Mouse (Mus musculus): Measurements from ENCODE around the gene Ilf3. TPM values are rescaled to one million over a fixed set of nuclear protein-coding genes. Genes with fewer than 3 reads are reported as not detected.
"Not testable (repeated sequence)": the region's sequence is repeated elsewhere in the genome, so short reads cannot be mapped to it uniquely, and the experiment has no call there.

Ilf3 gene
- polyA plus RNA-seq, 1 experiment from 2014 or later: 45.2 TPM

DNA sequence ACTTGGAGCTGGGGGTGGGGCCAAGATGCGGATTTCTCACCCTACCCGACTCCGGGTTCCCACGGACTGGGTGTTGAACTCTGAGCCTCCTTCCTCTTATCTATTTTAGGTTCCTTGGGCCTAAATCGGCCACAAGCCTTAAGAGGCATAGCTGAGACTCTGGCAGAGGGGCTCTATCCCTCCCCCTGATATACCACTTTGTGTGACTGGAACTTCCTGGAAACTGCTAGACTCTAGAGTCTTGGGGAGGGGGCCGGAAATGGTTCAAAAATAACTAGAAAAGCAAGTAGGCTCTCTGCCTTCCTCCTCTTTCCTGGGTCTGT, 46.2 kb upstream of the Ilf3 start:
- H3K4me3 ChIP-seq (ENCODE audit: low read depth, low read length): peak overlapping the region; percentile 67
- ATAC-seq (ENCODE audit: low FRiP score, low TSS enrichment) (no peak), DNase-seq (ENCODE audit: low spot score) (no peak)
- H3K4me2 ChIP-seq (replicated peaks; ENCODE audit: low read depth): peak overlapping the region; percentile 84
- TF ChIP-seq CTCF (IDR thresholded peaks at IDR 0.05; ENCODE audit: low read depth): no peak
- TF ChIP-seq EP300 (optimal IDR thresholded peaks at IDR 0.05): no peak
- no peaks in the 10 kb centered on the region for H3K36me3 ChIP-seq (ENCODE audit: control insufficient read depth, insufficient read depth, low read length)
- peak overlapping the region; percentile 74; the same call in 1 of the 2 replicates for H3K9ac ChIP-seq (ENCODE audit: low read length)
- no peaks in the 10 kb centered on the region for H3K9me3 ChIP-seq (ENCODE audit: control insufficient read depth, low read length)
- no peaks in the 10 kb centered on the region for H3K27me3 ChIP-seq (ENCODE audit: control insufficient read depth, insufficient read depth, low read length)
- 9% methylated on average over 6 of the region's 6 CpGs for WGBS
- no peak overlapping the region for H3K27ac ChIP-seq (replicated peaks)
- H3K4me1 ChIP-seq (replicated peaks; ENCODE audit: control insufficient read depth, insufficient read depth): no peaks in the 10 kb centered on the region

DNA sequence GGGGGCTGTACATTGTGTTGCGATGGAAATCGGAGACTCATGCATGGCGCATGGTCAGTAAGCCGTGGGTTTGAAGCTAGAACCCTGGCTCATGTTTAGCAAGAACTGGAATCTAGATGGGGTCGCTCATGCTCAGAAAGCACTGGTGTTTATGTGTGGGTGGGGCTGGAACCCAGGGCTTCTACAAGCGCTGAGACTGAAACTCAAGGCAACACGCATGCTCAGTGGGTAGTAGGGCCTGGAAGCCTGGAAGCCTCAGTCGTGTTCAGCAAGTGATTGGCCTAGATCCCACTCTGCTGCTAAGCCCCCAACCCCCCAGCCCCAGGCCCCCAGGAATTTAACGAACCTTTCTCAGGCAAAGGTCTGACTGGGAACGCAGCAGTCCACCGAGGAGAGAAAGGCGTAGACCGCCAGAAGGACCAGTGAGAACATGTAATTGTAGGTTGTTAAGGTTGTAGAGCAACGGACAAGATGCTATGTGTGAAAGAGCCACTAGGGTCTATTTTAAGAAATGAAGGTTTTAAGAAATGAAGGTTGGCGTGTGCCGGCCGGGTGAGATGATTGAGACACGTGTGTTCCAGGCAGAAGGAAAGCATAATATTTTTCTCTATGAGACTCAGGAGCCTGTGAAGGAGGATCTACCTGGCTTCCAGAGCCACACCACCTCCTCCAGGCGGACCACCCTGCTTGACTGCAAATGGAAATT, 45.3 kb upstream of the Ilf3 start:
- Histone ChIP-seq H3K4me3 (ENCODE audit: low read depth, low read length) (no peak overlapping the region), H3K4me2 (replicated peaks; ENCODE audit: low read depth) (no peak overlapping the region; the same call in 1 of the 2 replicates), H3K36me3 (ENCODE audit: control insufficient read depth, insufficient read depth, low read length) (no peaks in the 10 kb centered on the region), H3K9ac (ENCODE audit: low read length) (no peak overlapping the region), H3K4me1 (replicated peaks; ENCODE audit: control insufficient read depth, insufficient read depth) (no peaks in the 10 kb centered on the region), H3K9me3 (ENCODE audit: control insufficient read depth, low read length) (no peaks in the 10 kb centered on the region), H3K27me3 (ENCODE audit: control insufficient read depth, insufficient read depth, low read length) (no peaks in the 10 kb centered on the region), H3K27ac (replicated peaks) (no peak overlapping the region)
- WGBS: 82% methylated on average over 19 of the region's 19 CpGs
- DNase-seq (ENCODE audit: low spot score) (no peak), ATAC-seq (ENCODE audit: low FRiP score, low TSS enrichment) (no peak)
- TF ChIP-seq EP300 (optimal IDR thresholded peaks at IDR 0.05) (no peak), CTCF (IDR thresholded peaks at IDR 0.05; ENCODE audit: low read depth) (no peak)

GRCm38 (mm10) chr9:21322917-21323297, 44.8 kb upstream of the Ilf3 start:
- not testable (repeated sequence) for H3K4me3 ChIP-seq (ENCODE audit: low read depth, low read length); H3K36me3 ChIP-seq (ENCODE audit: control insufficient read depth, insufficient read depth, low read length); H3K27ac ChIP-seq (replicated peaks); H3K9me3 ChIP-seq (ENCODE audit: control insufficient read depth, low read length); DNase-seq (ENCODE audit: low spot score); H3K9ac ChIP-seq (ENCODE audit: low read length); H3K27me3 ChIP-seq (ENCODE audit: control insufficient read depth, insufficient read depth, low read length); H3K4me1 ChIP-seq (replicated peaks; ENCODE audit: control insufficient read depth, insufficient read depth); H3K4me2 ChIP-seq (replicated peaks; ENCODE audit: low read depth); ATAC-seq (ENCODE audit: low FRiP score, low TSS enrichment)
- 85% methylated on average over 7 of the region's 8 CpGs for WGBS

DNA sequence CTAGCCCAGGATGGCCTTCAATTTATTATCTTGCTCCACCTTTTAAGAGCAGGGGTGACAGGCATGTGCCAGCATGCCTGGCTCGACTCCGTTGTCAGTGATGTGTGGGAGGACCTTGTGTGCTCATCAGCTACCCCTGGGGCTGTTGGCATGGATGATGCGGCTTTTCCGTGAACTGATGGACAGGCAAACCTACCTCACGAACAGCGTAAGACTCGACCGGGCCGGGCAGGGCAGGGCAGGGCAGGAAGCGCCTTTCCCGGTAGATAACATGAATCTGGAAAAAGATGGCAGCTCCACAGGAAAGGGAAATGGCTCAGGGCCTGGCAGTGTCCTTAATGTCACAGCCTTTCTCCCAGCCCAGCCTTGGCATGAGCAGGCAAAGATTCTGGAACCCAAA, 43.4 kb upstream of the Ilf3 start:
- H3K4me1 ChIP-seq (replicated peaks; ENCODE audit: control insufficient read depth, insufficient read depth): no peaks in the 10 kb centered on the region
- no peaks in the 10 kb centered on the region for H3K36me3 ChIP-seq (ENCODE audit: control insufficient read depth, insufficient read depth, low read length)
- DNase-seq (ENCODE audit: low spot score) (no peak), ATAC-seq (ENCODE audit: low FRiP score, low TSS enrichment) (no peak)
- no peaks in the 10 kb centered on the region for H3K9me3 ChIP-seq (ENCODE audit: control insufficient read depth, low read length)
- no peak overlapping the region for H3K4me2 ChIP-seq (replicated peaks; ENCODE audit: low read depth)
- no peak for TF ChIP-seq EP300 (optimal IDR thresholded peaks at IDR 0.05)
- no peak for TF ChIP-seq CTCF (IDR thresholded peaks at IDR 0.05; ENCODE audit: low read depth)
- no peaks in the 10 kb centered on the region for H3K27me3 ChIP-seq (ENCODE audit: control insufficient read depth, insufficient read depth, low read length)
- WGBS: 83% methylated on average over 11 of the region's 11 CpGs
- no peak overlapping the region for H3K27ac ChIP-seq (replicated peaks)
- no peak overlapping the region for H3K9ac ChIP-seq (ENCODE audit: low read length)
- no peak overlapping the region for H3K4me3 ChIP-seq (ENCODE audit: low read depth, low read length)

- Histone ChIP-seq H3K27me3 (ENCODE audit: control insufficient read depth, insufficient read depth, low read length) (no peaks in the 10 kb centered on the region), H3K9me3 (ENCODE audit: control insufficient read depth, low read length) (no peaks in the 10 kb centered on the region), H3K27ac (replicated peaks) (no peak overlapping the region), H3K9ac (ENCODE audit: low read length) (no peak overlapping the region), H3K4me1 (replicated peaks; ENCODE audit: control insufficient read depth, insufficient read depth) (no peaks in the 10 kb centered on the region), H3K36me3 (ENCODE audit: control insufficient read depth, insufficient read depth, low read length) (no peaks in the 10 kb centered on the region), H3K4me2 (replicated peaks; ENCODE audit: low read depth) (no peak overlapping the region), H3K4me3 (ENCODE audit: low read depth, low read length) (no peak overlapping the region)
- TF ChIP-seq CTCF (IDR thresholded peaks at IDR 0.05; ENCODE audit: low read depth): no peak
- TF ChIP-seq EP300 (optimal IDR thresholded peaks at IDR 0.05): no peak
- ATAC-seq (ENCODE audit: low FRiP score, low TSS enrichment): no peak
- 75% methylated on average over 3 of the region's 3 CpGs for WGBS
- DNase-seq (ENCODE audit: low spot score): no peak
Observed at GRCm38 (mm10) chr9:21327569-21327968, 40.1 kb upstream of the Ilf3 start.

- H3K9ac ChIP-seq (ENCODE audit: low read length): no peak overlapping the region
- ATAC-seq (ENCODE audit: low FRiP score, low TSS enrichment) (no peak), DNase-seq (ENCODE audit: low spot score) (no peak)
- H3K4me1 ChIP-seq (replicated peaks; ENCODE audit: control insufficient read depth, insufficient read depth): no peaks in the 10 kb centered on the region
- WGBS: 75% methylated on average over 3 of the region's 3 CpGs
- H3K9me3 ChIP-seq (ENCODE audit: control insufficient read depth, low read length): no peaks in the 10 kb centered on the region
- H3K27me3 ChIP-seq (ENCODE audit: control insufficient read depth, insufficient read depth, low read length): no peaks in the 10 kb centered on the region
- no peak overlapping the region for H3K27ac ChIP-seq (replicated peaks)
- no peak overlapping the region for H3K4me2 ChIP-seq (replicated peaks; ENCODE audit: low read depth)
- TF ChIP-seq CTCF (IDR thresholded peaks at IDR 0.05; ENCODE audit: low read depth) (no peak), EP300 (optimal IDR thresholded peaks at IDR 0.05) (no peak)
- no peaks in the 10 kb centered on the region for H3K36me3 ChIP-seq (ENCODE audit: control insufficient read depth, insufficient read depth, low read length)
- no peak overlapping the region for H3K4me3 ChIP-seq (ENCODE audit: low read depth, low read length)
Observed at GRCm38 (mm10) chr9:21328041-21328440, 39.6 kb upstream of the Ilf3 start.

Measured in stomach, postnatal 0 days (tissue).